Mouse (Mus musculus) limb, embryonic 15.5 days (tissue): Measurements from ENCODE around the gene Clcn2. TPM values are rescaled to one million over a fixed set of nuclear protein-coding genes. Genes with fewer than 3 reads are reported as not detected.

ENCODE experiments used
- ATAC-seq: fragments of 200-750 bp; cut with Nextera tagmentation; 2 replicates; pipeline ENCODE4 v1.8.0; 2017; ENCODE audit warnings: low read depth, moderate TSS enrichment; ENCODE audit not compliant: insufficient number of reproducible peaks, low FRiP score, low TSS enrichment
- H3K27ac ChIP-seq: fragments of 300-500 bp; sonication (generic); 2 replicates; pipeline ENCODE4 v1.5.1; 2015; ENCODE audit warnings: moderate library complexity, mild to moderate bottlenecking, inconsistent platforms
- H3K27me3 ChIP-seq: fragments of 300-500 bp; sonication (generic); 2 replicates; pipeline ENCODE4 v1.6.1; 2015; ENCODE audit warnings: inconsistent platforms
- H3K36me3 ChIP-seq: fragments of 300-500 bp; sonication (generic); 2 replicates; pipeline ENCODE4 v1.6.1; 2015; ENCODE audit warnings: inconsistent platforms
- H3K4me1 ChIP-seq: fragments of 300-500 bp; sonication (generic); 2 replicates; pipeline ENCODE4 v1.6.1; 2015; ENCODE audit warnings: inconsistent platforms
- H3K4me2 ChIP-seq: fragments of 300-500 bp; sonication (generic); 2 replicates; pipeline ENCODE4 v1.6.1; 2015; ENCODE audit warnings: mild to moderate bottlenecking, inconsistent platforms
- H3K4me3 ChIP-seq: fragments of 300-500 bp; sonication (generic); 2 replicates; pipeline ENCODE4 v1.5.1; 2015; ENCODE audit warnings: mild to moderate bottlenecking, inconsistent platforms
- H3K9ac ChIP-seq: fragments of 300-500 bp; sonication (generic); 2 replicates; pipeline ENCODE4 v1.6.1; 2015; ENCODE audit warnings: inconsistent platforms
- H3K9me3 ChIP-seq: fragments of 300-500 bp; sonication (generic); 2 replicates; pipeline ENCODE4 v1.6.1; 2016; ENCODE audit warnings: inconsistent platforms
- WGBS: fragments of 180-500 bp; shearing (Covaris S2); methylation state at CpG from one replicate; pipeline ENCODE4 v1.1.7; 2015; 5-methylcytosine and 5-hydroxymethylcytosine counted together
- polyA plus RNA-seq: library from polyadenylated mRNA; unstranded; fragments of >200 nt; fragmentation: Nextera tagmentation; extraction: Ambion mirVana; gene quantifications from 2 replicates; pipeline ENCODE4 v1.2.1, GENCODE M21; 2015

Clcn2 gene
- polyA plus RNA-seq, 1 experiment from 2014 or later = 13.8 TPM

DNA sequence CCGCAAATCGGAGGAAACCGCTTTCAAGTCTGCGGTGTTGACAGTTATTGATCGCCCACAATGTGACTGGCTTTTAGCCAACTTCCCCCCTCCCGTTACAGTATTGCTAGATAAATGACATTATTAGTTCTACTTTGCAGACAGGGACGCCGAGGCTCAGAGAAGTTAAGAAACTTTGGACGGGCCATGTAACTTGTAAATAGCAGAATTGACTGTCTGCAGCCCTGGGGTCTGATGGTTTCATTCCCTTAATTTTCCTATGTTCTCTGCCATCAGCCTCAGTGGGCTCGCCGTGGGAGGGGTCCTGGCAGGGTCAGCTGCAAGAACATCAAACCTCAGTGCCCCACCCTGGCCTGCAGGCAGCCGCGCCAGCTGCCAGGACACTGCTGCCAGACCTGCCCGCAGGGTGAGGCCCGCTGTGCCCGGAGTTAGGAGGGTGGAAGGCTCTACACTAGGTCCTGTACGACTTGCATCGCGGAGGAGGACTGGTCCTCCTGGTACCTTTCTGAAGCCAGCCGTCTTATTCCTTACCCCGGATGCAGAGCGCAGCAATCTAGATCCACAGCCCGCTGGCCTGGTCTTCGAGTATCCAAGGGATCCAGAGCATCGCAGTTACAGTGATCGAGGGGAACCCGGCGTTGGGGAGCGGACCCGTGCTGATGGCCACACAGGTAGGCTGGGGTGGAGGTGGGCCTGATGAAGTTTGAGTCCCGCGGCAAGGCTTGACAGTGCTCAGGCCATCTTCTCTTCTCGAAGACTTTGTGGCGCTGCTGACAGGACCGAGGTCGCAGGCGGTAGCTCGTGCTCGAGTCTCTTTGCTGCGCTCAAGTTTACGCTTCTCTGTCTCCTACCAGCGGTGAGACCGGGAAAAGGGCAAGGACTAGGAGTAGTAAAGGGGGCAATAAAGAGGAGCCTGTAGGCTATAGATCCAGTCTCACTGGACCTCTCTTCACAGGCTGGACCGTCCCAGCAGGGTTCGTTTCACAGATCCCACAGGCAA lies 16.5 kb upstream of the Clcn2 start, which contains the start of gene Thpo:
Thpo (minus strand) TSS at position 781 of the 1,000 bp plus-strand sequence.
- H3K9me3 ChIP-seq = no peaks in the 10 kb centered on the region
- peak within 1 kb of the TSS; percentile 94 for H3K4me2 ChIP-seq
- peak within 1 kb of the TSS; percentile 68 for H3K4me3 ChIP-seq
- H3K36me3 ChIP-seq = peaks cover 7% of the 10 kb centered on the region; the same call in 1 of the 2 replicates
- WGBS = 4% methylated on average over 45 of the region's 45 CpGs
- peaks cover 33% of the 10 kb centered on the region for H3K27me3 ChIP-seq
- H3K9ac ChIP-seq = peak within 1 kb of the TSS; percentile 85
- ATAC-seq = no peak
- peak within 1 kb of the TSS; percentile 91 for H3K27ac ChIP-seq
- peaks cover 25% of the 10 kb centered on the region for H3K4me1 ChIP-seq

DNA sequence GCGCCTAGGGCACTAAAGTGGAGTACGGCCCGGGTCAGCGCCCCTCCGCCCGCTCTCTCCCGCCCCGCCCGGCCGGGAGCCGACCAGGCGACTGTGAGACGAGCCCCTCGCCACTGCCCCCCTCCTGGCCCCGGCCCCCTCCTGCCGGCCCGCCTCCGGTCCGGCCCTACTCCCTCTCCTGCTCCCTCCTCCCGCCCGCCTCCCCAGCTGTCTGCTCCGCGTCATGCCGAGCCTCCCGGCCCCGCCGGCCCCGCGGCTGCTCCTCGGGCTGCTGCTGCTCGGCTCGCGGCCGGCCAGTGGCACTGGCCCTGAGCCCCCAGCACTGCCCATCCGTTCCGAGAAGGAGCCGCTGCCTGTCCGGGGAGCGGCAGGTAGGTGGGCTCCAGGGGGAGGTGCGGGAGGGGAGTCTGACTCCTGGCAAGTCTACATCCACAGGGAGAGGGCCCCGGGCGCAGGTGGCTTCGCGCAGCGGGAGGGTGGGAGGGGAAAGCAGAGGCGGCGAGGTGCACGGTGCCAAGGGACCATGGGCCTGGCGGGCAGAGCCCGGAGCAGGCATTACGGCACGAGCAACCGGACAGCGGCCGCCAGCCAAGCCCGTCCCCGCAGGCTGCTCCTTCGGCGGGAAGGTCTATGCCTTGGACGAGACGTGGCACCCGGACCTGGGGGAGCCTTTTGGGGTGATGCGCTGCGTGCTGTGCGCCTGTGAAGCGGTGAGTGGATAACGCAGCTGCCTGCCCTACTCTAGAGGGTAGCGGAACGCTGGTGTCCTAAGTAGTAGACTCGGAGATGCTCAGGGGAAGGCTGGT lies 15.6 kb upstream of the Clcn2 start, which contains the start of gene Chrd:
Chrd (plus strand) TSS at position 203 of the 806 bp plus-strand sequence.
- under 1% methylated on average over 55 of the region's 70 CpGs for WGBS
- peaks cover 7% of the 10 kb centered on the region; the same call in 1 of the 2 replicates for H3K36me3 ChIP-seq
- H3K27me3 ChIP-seq = peaks cover 33% of the 10 kb centered on the region
- H3K4me1 ChIP-seq = peaks cover 25% of the 10 kb centered on the region
- H3K9ac ChIP-seq = peak within 1 kb of the TSS; percentile 85
- peak within 1 kb of the TSS; percentile 91 for H3K27ac ChIP-seq
- H3K4me3 ChIP-seq = peak within 1 kb of the TSS; percentile 68
- H3K9me3 ChIP-seq = no peaks in the 10 kb centered on the region
- peak within 1 kb of the TSS; percentile 94 for H3K4me2 ChIP-seq
- peak; percentile 70 for ATAC-seq

- Histone ChIP-seq H3K9ac (peak overlapping the region; percentile 85), H3K36me3 (peaks cover 7% of the 10 kb centered on the region; the same call in 1 of the 2 replicates), H3K4me1 (peaks cover 25% of the 10 kb centered on the region), H3K9me3 (no peaks in the 10 kb centered on the region), H3K27me3 (peaks cover 33% of the 10 kb centered on the region), H3K4me3 (peak overlapping the region; percentile 68), H3K4me2 (peak overlapping the region; percentile 94), H3K27ac (peak overlapping the region; percentile 91)
- ATAC-seq = peak; percentile 50
- under 1% methylated on average over 22 of the region's 30 CpGs for WGBS
Measured at GRCm38 (mm10) chr16:20732251-20732924, 14.8 kb upstream of the Clcn2 start.

DNA sequence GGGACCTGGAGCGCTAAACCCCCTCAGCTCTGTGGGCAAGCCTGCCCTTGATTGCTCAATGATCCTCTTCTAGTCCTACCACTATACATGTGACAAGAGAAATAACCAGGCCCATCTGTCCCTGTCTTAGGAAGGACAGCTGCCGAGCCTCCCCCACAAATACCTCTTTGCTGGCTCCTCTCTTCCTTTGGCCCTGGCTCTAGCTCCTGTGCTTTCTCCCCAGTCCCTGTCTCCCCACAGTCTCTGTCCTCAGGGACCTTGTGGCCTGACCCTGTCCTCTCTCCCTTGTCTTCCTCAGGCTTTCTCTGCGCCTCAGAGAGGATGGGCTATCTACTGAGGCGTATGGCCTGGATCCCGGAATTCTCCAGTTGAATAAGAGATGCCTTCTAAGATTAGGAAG lies 14.1 kb upstream of the Clcn2 start:
- H3K27me3 ChIP-seq = peaks cover 27% of the 10 kb centered on the region
- ATAC-seq = no peak
- no peak overlapping the region for H3K27ac ChIP-seq
- H3K9ac ChIP-seq = no peak overlapping the region
- H3K9me3 ChIP-seq = no peaks in the 10 kb centered on the region
- no peak overlapping the region for H3K4me2 ChIP-seq
- WGBS = 62% methylated on average over 5 of the region's 5 CpGs
- H3K36me3 ChIP-seq = 0 out of 2 replicates have a peak, but pooled peaks cover 2% of the 10 kb centered on the region
- H3K4me3 ChIP-seq = no peak overlapping the region
- H3K4me1 ChIP-seq = peaks cover 25% of the 10 kb centered on the region

- no peak for ATAC-seq
Measured at GRCm38 (mm10) chr16:20730293-20730711, 12.8 kb upstream of the Clcn2 start.

DNA sequence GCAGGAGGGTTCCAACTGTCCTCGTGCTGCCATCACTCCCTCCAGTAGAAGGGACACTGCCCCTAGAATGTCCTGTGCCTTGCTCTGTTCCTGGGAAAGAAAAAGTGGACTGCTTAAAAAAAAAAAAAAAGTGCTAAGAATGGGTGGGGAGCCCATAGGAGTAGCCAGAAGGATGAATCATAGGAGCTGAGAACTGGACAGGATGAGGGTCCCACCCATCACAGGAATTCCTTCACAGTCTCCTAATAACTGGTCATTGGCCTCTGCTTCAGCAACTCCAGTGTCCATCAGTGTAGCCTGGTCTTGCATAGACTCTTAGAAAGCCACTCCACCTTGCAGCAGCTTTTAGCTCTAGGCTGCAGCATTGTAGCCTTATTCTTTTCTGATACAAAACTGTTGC lies 8.8 kb upstream of the Clcn2 start:
- Histone ChIP-seq H3K9me3 (no peaks in the 10 kb centered on the region), H3K27me3 (no peaks in the 10 kb centered on the region), H3K4me2 (no peak overlapping the region), H3K4me1 (no peaks in the 10 kb centered on the region), H3K27ac (no peak overlapping the region), H3K36me3 (peaks cover 15% of the 10 kb centered on the region), H3K4me3 (no peak overlapping the region), H3K9ac (no peak overlapping the region)
- 65% methylated on average over 1 of the region's 1 CpGs for WGBS
- ATAC-seq = no peak

More at GRCm38 (mm10) chr16:20730293-20730711, 12.8 kb upstream of the Clcn2 start:
- Histone ChIP-seq H3K27ac (no peak overlapping the region), H3K9ac (no peak overlapping the region), H3K27me3 (peaks cover 18% of the 10 kb centered on the region), H3K9me3 (no peaks in the 10 kb centered on the region), H3K4me3 (no peak overlapping the region), H3K4me1 (peaks cover 25% of the 10 kb centered on the region), H3K4me2 (no peak overlapping the region), H3K36me3 (no peaks in the 10 kb centered on the region)
- 38% methylated on average over 5 of the region's 5 CpGs for whole genome bisulfite sequencing

DNA sequence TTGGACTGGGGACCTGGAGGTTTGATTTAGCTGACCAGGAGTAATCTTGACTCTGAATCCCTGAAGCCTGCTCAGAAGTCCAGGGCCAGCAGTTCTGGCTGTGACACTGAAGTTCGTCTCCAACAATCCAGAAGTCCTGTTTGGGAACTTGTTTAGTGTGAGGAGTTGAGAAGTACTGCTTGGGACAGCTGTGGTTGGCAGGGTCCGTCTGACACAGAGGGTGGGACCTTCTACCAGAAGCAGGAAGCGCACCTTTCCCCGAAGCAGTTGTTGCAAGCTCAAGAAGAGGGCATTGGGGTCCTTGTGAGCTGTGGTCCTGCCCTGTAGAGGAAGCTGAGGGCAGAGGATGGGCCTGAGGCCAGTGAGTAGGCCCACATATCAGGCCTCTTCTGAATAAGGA lies 8.2 kb upstream of the Clcn2 start:
- ATAC-seq = no peak
- H3K4me3 ChIP-seq = no peak overlapping the region
- H3K36me3 ChIP-seq = peaks cover 17% of the 10 kb centered on the region
- H3K27ac ChIP-seq = no peak overlapping the region
- no peak overlapping the region for H3K9ac ChIP-seq
- H3K9me3 ChIP-seq = no peaks in the 10 kb centered on the region
- no peaks in the 10 kb centered on the region for H3K4me1 ChIP-seq
- H3K27me3 ChIP-seq = no peaks in the 10 kb centered on the region
- WGBS = 78% methylated on average over 4 of the region's 4 CpGs
- H3K4me2 ChIP-seq = no peak overlapping the region

DNA sequence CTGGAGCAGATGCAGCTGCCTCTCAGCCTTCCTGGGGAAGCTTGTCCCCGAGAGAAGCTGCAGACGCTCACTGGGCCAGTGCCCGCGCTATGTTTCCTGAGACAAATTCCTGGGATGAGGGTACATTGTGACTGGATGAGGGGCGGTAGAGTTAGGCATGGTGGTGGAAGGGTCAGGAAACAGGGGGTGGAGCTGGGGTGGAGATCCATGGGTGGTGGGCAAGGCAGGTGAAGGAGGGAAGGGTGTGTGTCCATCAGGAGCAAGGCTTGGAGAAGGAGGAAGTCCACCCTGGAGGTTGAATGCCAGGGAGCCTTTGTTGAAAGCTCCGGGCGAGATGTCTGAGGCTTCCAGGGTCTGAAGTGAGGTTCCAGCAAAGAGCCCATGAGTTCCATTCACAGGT lies 7.8 kb upstream of the Clcn2 start:
- Histone ChIP-seq H3K36me3 (peaks cover 21% of the 10 kb centered on the region), H3K27ac (no peak overlapping the region), H3K9me3 (no peaks in the 10 kb centered on the region), H3K27me3 (no peaks in the 10 kb centered on the region), H3K4me2 (no peak overlapping the region), H3K4me3 (no peak overlapping the region), H3K4me1 (no peaks in the 10 kb centered on the region), H3K9ac (no peak overlapping the region)
- ATAC-seq = no peak
- WGBS = 60% methylated on average over 7 of the region's 7 CpGs

DNA sequence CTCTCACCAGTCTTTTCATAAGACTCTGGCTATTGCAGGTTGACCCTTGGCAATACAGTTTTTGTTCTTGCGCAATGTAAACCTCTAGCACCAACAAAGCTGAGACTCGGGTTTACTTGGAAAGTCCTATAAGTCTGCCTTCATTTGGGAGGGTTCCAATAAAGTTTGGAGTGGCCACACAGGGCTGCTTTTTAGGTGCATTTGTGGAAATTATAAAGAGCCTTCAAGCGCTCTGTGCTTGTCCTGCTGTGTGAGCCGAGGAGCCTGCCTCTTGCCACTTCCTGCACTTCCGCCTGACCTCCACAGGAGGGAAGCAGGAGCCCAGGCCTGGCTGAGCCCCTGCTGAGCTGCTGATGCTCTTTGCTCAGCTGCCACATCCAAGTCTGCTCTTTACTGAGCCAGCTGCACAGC lies 6.8 kb upstream of the Clcn2 start:
- no peaks in the 10 kb centered on the region for H3K4me1 ChIP-seq
- 22% methylated on average over 5 of the region's 5 CpGs for WGBS
- no peak overlapping the region for H3K27ac ChIP-seq
- H3K36me3 ChIP-seq = peaks cover 29% of the 10 kb centered on the region
- no peak overlapping the region for H3K9ac ChIP-seq
- H3K4me3 ChIP-seq = no peak overlapping the region
- no peaks in the 10 kb centered on the region for H3K9me3 ChIP-seq
- H3K27me3 ChIP-seq = no peaks in the 10 kb centered on the region
- no peak overlapping the region for H3K4me2 ChIP-seq
- ATAC-seq = 0 out of 2 replicates have a peak, but pooled peaks have one; percentile 46

GRCm38 (mm10) chr16:20723247-20723646 lies 5.7 kb upstream of the Clcn2 start:
- WGBS = 34% methylated on average over 4 of the region's 4 CpGs
- no peak overlapping the region for H3K4me3 ChIP-seq
- no peak overlapping the region for H3K27ac ChIP-seq
- H3K4me2 ChIP-seq = no peak overlapping the region
- peaks cover 29% of the 10 kb centered on the region for H3K36me3 ChIP-seq
- peaks cover 7% of the 10 kb centered on the region for H3K4me1 ChIP-seq
- ATAC-seq = no peak
- H3K9me3 ChIP-seq = no peaks in the 10 kb centered on the region
- no peak overlapping the region for H3K9ac ChIP-seq
- no peaks in the 10 kb centered on the region for H3K27me3 ChIP-seq

- Histone ChIP-seq H3K4me2 (no peak overlapping the region), H3K9ac (no peak overlapping the region), H3K27me3 (no peaks in the 10 kb centered on the region), H3K27ac (no peak overlapping the region), H3K4me3 (no peak overlapping the region), H3K9me3 (no peaks in the 10 kb centered on the region), H3K4me1 (peaks cover 7% of the 10 kb centered on the region), H3K36me3 (peaks cover 29% of the 10 kb centered on the region)
- ATAC-seq = no peak
- WGBS = 59% methylated on average over 4 of the region's 4 CpGs
Measured at GRCm38 (mm10) chr16:20722736-20723135, 5.2 kb upstream of the Clcn2 start.
